Mouse (Mus musculus): Measurements from ENCODE around the gene Ano9. TPM values are rescaled to one million over a fixed set of nuclear protein-coding genes. Genes with fewer than 3 reads are reported as not detected.

Ano9 gene
- polyA plus RNA-seq, 1 experiment = 5.4 TPM

- H3K4me3 ChIP-seq (ENCODE audit: insufficient read depth, low read depth, low read length) = no peak overlapping the region
- no peak overlapping the region for H3K27ac ChIP-seq (ENCODE audit: insufficient read depth, low read depth, low read length)
- H3K27me3 ChIP-seq (replicated peaks; ENCODE audit: control insufficient read depth, insufficient read depth, low read length) = no peaks in the 10 kb centered on the region
- 75% methylated on average over 3 of the region's 3 CpGs for WGBS
- H3K36me3 ChIP-seq (ENCODE audit: control insufficient read depth, insufficient read depth, low read length) = no peaks in the 10 kb centered on the region
- no peak for DNase-seq
- no peaks in the 10 kb centered on the region for H3K4me1 ChIP-seq (ENCODE audit: control insufficient read depth, insufficient read depth, low read length)
- TF ChIP-seq POLR2A (IDR thresholded peaks at IDR 0.05; ENCODE audit: low read depth, low read length) = no peak
- no peak for TF ChIP-seq CTCF (conservative IDR thresholded peaks at IDR 0.05; ENCODE audit: insufficient read depth, insufficient read length, low read depth, low read length)
Measured at GRCm38 (mm10) chr7:141103161-141103560, 14.4 kb downstream of the Ano9 start.

GRCm38 (mm10) chr7:141099911-141100691 lies 17.5 kb downstream of the Ano9 start, which contains the start of gene Sigirr:
Gene Sigirr (minus strand): TSS chr7:141100572.
- peak within 1 kb of the TSS; percentile 34 for H3K27ac ChIP-seq (ENCODE audit: insufficient read depth, low read depth, low read length)
- peak; percentile 76 for DNase-seq
- H3K27me3 ChIP-seq (replicated peaks; ENCODE audit: control insufficient read depth, insufficient read depth, low read length) = no peaks in the 10 kb centered on the region
- TF ChIP-seq CTCF (conservative IDR thresholded peaks at IDR 0.05; ENCODE audit: insufficient read depth, insufficient read length, low read depth, low read length) (no peak), POLR2A (IDR thresholded peaks at IDR 0.05; ENCODE audit: low read depth, low read length) (peak; percentile 26)
- 2% methylated on average over 56 of the region's 56 CpGs for WGBS
- no peaks in the 10 kb centered on the region for H3K36me3 ChIP-seq (ENCODE audit: control insufficient read depth, insufficient read depth, low read length)
- peak within 1 kb of the TSS; percentile 72 for H3K4me3 ChIP-seq (ENCODE audit: insufficient read depth, low read depth, low read length)
- peaks cover 13% of the 10 kb centered on the region for H3K4me1 ChIP-seq (ENCODE audit: control insufficient read depth, insufficient read depth, low read length)

- 0 out of 2 replicates have a peak overlapping the region, but pooled peaks have one; percentile 4 for H3K27ac ChIP-seq (ENCODE audit: insufficient read depth, low read depth, low read length)
- H3K4me1 ChIP-seq (ENCODE audit: control insufficient read depth, insufficient read depth, low read length) = peaks cover 35% of the 10 kb centered on the region
- H3K27me3 ChIP-seq (replicated peaks; ENCODE audit: control insufficient read depth, insufficient read depth, low read length) = no peaks in the 10 kb centered on the region
- WGBS = 76% methylated on average over 5 of the region's 5 CpGs
- H3K36me3 ChIP-seq (ENCODE audit: control insufficient read depth, insufficient read depth, low read length) = no peaks in the 10 kb centered on the region; the same call in 1 of the 2 replicates
- no peak for TF ChIP-seq POLR2A (IDR thresholded peaks at IDR 0.05; ENCODE audit: low read depth, low read length)
- no peak for TF ChIP-seq CTCF (conservative IDR thresholded peaks at IDR 0.05; ENCODE audit: insufficient read depth, insufficient read length, low read depth, low read length)
- DNase-seq = no peak
- no peak overlapping the region for H3K4me3 ChIP-seq (ENCODE audit: insufficient read depth, low read depth, low read length)
Measured at GRCm38 (mm10) chr7:141097177-141097576, 20.4 kb downstream of the Ano9 start.

- no peak for TF ChIP-seq CTCF (conservative IDR thresholded peaks at IDR 0.05; ENCODE audit: insufficient read depth, insufficient read length, low read depth, low read length)
- no peak for TF ChIP-seq POLR2A (IDR thresholded peaks at IDR 0.05; ENCODE audit: low read depth, low read length)
- 60% methylated on average over 6 of the region's 6 CpGs for WGBS
- Histone ChIP-seq H3K4me1 (ENCODE audit: control insufficient read depth, insufficient read depth, low read length) (peaks cover 36% of the 10 kb centered on the region), H3K36me3 (ENCODE audit: control insufficient read depth, insufficient read depth, low read length) (no peaks in the 10 kb centered on the region; the same call in 1 of the 2 replicates), H3K27me3 (replicated peaks; ENCODE audit: control insufficient read depth, insufficient read depth, low read length) (no peaks in the 10 kb centered on the region), H3K4me3 (ENCODE audit: insufficient read depth, low read depth, low read length) (peak overlapping the region; percentile 39), H3K27ac (ENCODE audit: insufficient read depth, low read depth, low read length) (peak overlapping the region; percentile 98)
- peak; percentile 86 for DNase-seq
Measured at GRCm38 (mm10) chr7:141096649-141097056, 21.0 kb downstream of the Ano9 start.

GRCm38 (mm10) chr7:141096021-141096420 lies 21.6 kb downstream of the Ano9 start:
- 44% methylated on average over 6 of the region's 6 CpGs for whole genome bisulfite sequencing
- no peak for TF ChIP-seq POLR2A (IDR thresholded peaks at IDR 0.05; ENCODE audit: low read depth, low read length)
- TF ChIP-seq CTCF (conservative IDR thresholded peaks at IDR 0.05; ENCODE audit: insufficient read depth, insufficient read length, low read depth, low read length) = no peak
- DNase-seq = no peak
- Histone ChIP-seq H3K36me3 (ENCODE audit: control insufficient read depth, insufficient read depth, low read length) (no peaks in the 10 kb centered on the region; the same call in 1 of the 2 replicates), H3K27ac (ENCODE audit: insufficient read depth, low read depth, low read length) (peak overlapping the region; percentile 98), H3K27me3 (replicated peaks; ENCODE audit: control insufficient read depth, insufficient read depth, low read length) (no peaks in the 10 kb centered on the region), H3K4me1 (ENCODE audit: control insufficient read depth, insufficient read depth, low read length) (peaks cover 36% of the 10 kb centered on the region), H3K4me3 (ENCODE audit: insufficient read depth, low read depth, low read length) (peak overlapping the region; percentile 39)

- 22% methylated on average over 15 of the region's 15 CpGs for WGBS
- peak overlapping the region; percentile 47 for H3K4me3 ChIP-seq (ENCODE audit: insufficient read depth, low read depth, low read length)
- H3K27me3 ChIP-seq (replicated peaks; ENCODE audit: control insufficient read depth, insufficient read depth, low read length) = no peaks in the 10 kb centered on the region
- peak overlapping the region; percentile 98 for H3K27ac ChIP-seq (ENCODE audit: insufficient read depth, low read depth, low read length)
- H3K4me1 ChIP-seq (ENCODE audit: control insufficient read depth, insufficient read depth, low read length) = peaks cover 36% of the 10 kb centered on the region
- no peak for TF ChIP-seq CTCF (conservative IDR thresholded peaks at IDR 0.05; ENCODE audit: insufficient read depth, insufficient read length, low read depth, low read length)
- no peak for TF ChIP-seq POLR2A (IDR thresholded peaks at IDR 0.05; ENCODE audit: low read depth, low read length)
- no peaks in the 10 kb centered on the region; the same call in 1 of the 2 replicates for H3K36me3 ChIP-seq (ENCODE audit: control insufficient read depth, insufficient read depth, low read length)
- DNase-seq = peak; percentile 94
Measured at GRCm38 (mm10) chr7:141094487-141095205, 23.0 kb downstream of the Ano9 start.

- DNase-seq = peak; percentile 92
- H3K4me3 ChIP-seq (ENCODE audit: insufficient read depth, low read depth, low read length) = peak overlapping the region; percentile 8; the same call in 1 of the 2 replicates
- H3K4me1 ChIP-seq (ENCODE audit: control insufficient read depth, insufficient read depth, low read length) = peaks cover 36% of the 10 kb centered on the region
- H3K27me3 ChIP-seq (replicated peaks; ENCODE audit: control insufficient read depth, insufficient read depth, low read length) = no peaks in the 10 kb centered on the region
- H3K27ac ChIP-seq (ENCODE audit: insufficient read depth, low read depth, low read length) = peak overlapping the region; percentile 93
- 46% methylated on average over 6 of the region's 6 CpGs for WGBS
- no peaks in the 10 kb centered on the region; the same call in 1 of the 2 replicates for H3K36me3 ChIP-seq (ENCODE audit: control insufficient read depth, insufficient read depth, low read length)
- TF ChIP-seq CTCF (conservative IDR thresholded peaks at IDR 0.05; ENCODE audit: insufficient read depth, insufficient read length, low read depth, low read length) (no peak), POLR2A (IDR thresholded peaks at IDR 0.05; ENCODE audit: low read depth, low read length) (peak; percentile 31)
Measured at GRCm38 (mm10) chr7:141093950-141094349, 23.7 kb downstream of the Ano9 start.

Measured in kidney, adult 2 months (tissue).